Mouse (Mus musculus) gonadal fat pad, adult 2 months (tissue): ENCODE results near the gene Arl4d. TPM values are rescaled to one million over a fixed set of nuclear protein-coding genes. Genes with fewer than 3 reads are reported as not detected.

Source experiments
- polyA plus RNA-seq: library from polyadenylated mRNA; depleted of rRNA; stranded (reverse); fragments of >200 nt; gene quantifications from 2 replicates; pipeline ENCODE4 v1.2.3, GENCODE M21; 2012; rRNA removed

Arl4d gene
- polyA plus RNA-seq, 1 experiment = 18.8 TPM

Other genes with a start within 250 kb of the Arl4d start
- gene Aarsd1, start 247.9 kb upstream of the Arl4d start, polyA plus RNA-seq = 30.4 and 33.7 TPM in 2 replicates
- gene Gm27029, start 240.7 kb upstream of the Arl4d start, polyA plus RNA-seq = 0.19 and 0.34 TPM in 2 replicates
- gene Rundc1, start 240.5 kb upstream of the Arl4d start, polyA plus RNA-seq = 25.6 and 26.5 TPM in 2 replicates
- gene Ptges3l, start 240.2 kb upstream of the Arl4d start, polyA plus RNA-seq = 12.3 and 15.3 TPM in 2 replicates
- gene Rpl27, start 223.2 kb upstream of the Arl4d start, polyA plus RNA-seq = 406 and 583 TPM in 2 replicates
- gene Ifi35, start 217.1 kb upstream of the Arl4d start, polyA plus RNA-seq = 45.9 and 61.9 TPM in 2 replicates
- 16.3 and 21.6 TPM in 2 replicates for gene Rnd2, start 200.5 kb upstream of the Arl4d start, polyA plus RNA-seq
- gene Vat1, start 199.3 kb upstream of the Arl4d start, polyA plus RNA-seq = 140 and 168 TPM in 2 replicates
- 0.39 and 0.46 TPM in 2 replicates for gene Brca1, start 113.6 kb upstream of the Arl4d start, polyA plus RNA-seq
- 96.8 and 109 TPM in 2 replicates for gene Nbr1, start 113.4 kb upstream of the Arl4d start, polyA plus RNA-seq
- gene Tmem106a, start 83.3 kb upstream of the Arl4d start, polyA plus RNA-seq = 37.0 and 71.6 TPM in 2 replicates
- gene Gm11634, start 66.3 kb upstream of the Arl4d start, polyA plus RNA-seq = 0.16 TPM in 1 of 2 replicates, not detected in the other
- 23.7 and 25.3 TPM in 2 replicates for gene Rdm1, start 38.3 kb upstream of the Arl4d start, polyA plus RNA-seq
- 12.6 and 14.0 TPM in 2 replicates for gene Dhx8, start 67.4 kb downstream of the Arl4d start, polyA plus RNA-seq
- gene Etv4, start 119.8 kb downstream of the Arl4d start, polyA plus RNA-seq = 52.1 and 59.9 TPM in 2 replicates
- gene Meox1, start 228.8 kb downstream of the Arl4d start, polyA plus RNA-seq = 3.2 and 6.0 TPM in 2 replicates